Mouse (Mus musculus): Measurements from ENCODE around the gene Ints7. TPM values are rescaled to one million over a fixed set of nuclear protein-coding genes. Genes with fewer than 3 reads are reported as not detected.

The Ints7 gene
- 21.0 and 32.1 TPM in 2 replicates for polyA plus RNA-seq (2011; ENCODE audit: insufficient read depth, insufficient read length, low replicate concordance, missing spikeins)

- TF ChIP-seq CTCF (IDR thresholded peaks at IDR 0.05; ENCODE audit: control insufficient read depth, insufficient read depth, low read length) (peak; percentile 92), POLR2A (IDR thresholded peaks at IDR 0.05; ENCODE audit: borderline replicate concordance, control insufficient read depth, low read depth, low read length) (peak; percentile 58)
- under 1% methylated on average over 70 of the region's 70 CpGs for WGBS
- peak within 1 kb of the TSS; percentile 96 for H3K4me3 ChIP-seq (replicated peaks; ENCODE audit: control insufficient read depth, low read depth, low read length)
- H3K4me1 ChIP-seq (ENCODE audit: control insufficient read depth, insufficient read depth, low read length): no peaks in the 10 kb centered on the region; the same call in 1 of the 2 replicates
- H3K27ac ChIP-seq (ENCODE audit: control insufficient read depth, insufficient read depth, low read depth, low read length, poor library complexity): peak within 1 kb of the TSS; percentile 89
Measured at GRCm38 (mm10) chr1:191575458-191576247, at the start of gene Ints7, which contains the start of gene Dtl. Ints7 (plus strand) TSS chr1:191575636. Dtl (minus strand) TSS chr1:191575544.

GRCm38 (mm10) chr1:191527089-191527488 lies 48.3 kb upstream of the Ints7 start:
- Histone ChIP-seq H3K4me1 (ENCODE audit: control insufficient read depth, insufficient read depth, low read length) (peaks cover 6% of the 10 kb centered on the region; the same call in 1 of the 2 replicates), H3K27ac (ENCODE audit: control insufficient read depth, insufficient read depth, low read depth, low read length, poor library complexity) (no peak overlapping the region), H3K4me3 (replicated peaks; ENCODE audit: control insufficient read depth, low read depth, low read length) (no peak overlapping the region)
- TF ChIP-seq POLR2A (IDR thresholded peaks at IDR 0.05; ENCODE audit: borderline replicate concordance, control insufficient read depth, low read depth, low read length) (no peak), CTCF (IDR thresholded peaks at IDR 0.05; ENCODE audit: control insufficient read depth, insufficient read depth, low read length) (no peak)
- WGBS: 51% methylated on average over 3 of the region's 3 CpGs

- TF ChIP-seq CTCF (IDR thresholded peaks at IDR 0.05; ENCODE audit: control insufficient read depth, insufficient read depth, low read length) (no peak), POLR2A (IDR thresholded peaks at IDR 0.05; ENCODE audit: borderline replicate concordance, control insufficient read depth, low read depth, low read length) (no peak)
- H3K4me3 ChIP-seq (replicated peaks; ENCODE audit: control insufficient read depth, low read depth, low read length): no peak overlapping the region
- peaks cover 6% of the 10 kb centered on the region; the same call in 1 of the 2 replicates for H3K4me1 ChIP-seq (ENCODE audit: control insufficient read depth, insufficient read depth, low read length)
- 57% methylated on average over 4 of the region's 4 CpGs for WGBS
- H3K27ac ChIP-seq (ENCODE audit: control insufficient read depth, insufficient read depth, low read depth, low read length, poor library complexity): no peak overlapping the region
Measured at GRCm38 (mm10) chr1:191527921-191528612, 47.4 kb upstream of the Ints7 start.

GRCm38 (mm10) chr1:191529406-191529805 lies 46.0 kb upstream of the Ints7 start:
- H3K4me3 ChIP-seq (replicated peaks; ENCODE audit: control insufficient read depth, low read depth, low read length): no peak overlapping the region
- H3K4me1 ChIP-seq (ENCODE audit: control insufficient read depth, insufficient read depth, low read length): peaks cover 6% of the 10 kb centered on the region; the same call in 1 of the 2 replicates
- TF ChIP-seq CTCF (IDR thresholded peaks at IDR 0.05; ENCODE audit: control insufficient read depth, insufficient read depth, low read length) (no peak), POLR2A (IDR thresholded peaks at IDR 0.05; ENCODE audit: borderline replicate concordance, control insufficient read depth, low read depth, low read length) (no peak)
- WGBS: 67% methylated on average over 2 of the region's 2 CpGs
- H3K27ac ChIP-seq (ENCODE audit: control insufficient read depth, insufficient read depth, low read depth, low read length, poor library complexity): no peak overlapping the region

- peak overlapping the region; percentile 20; the same call in 1 of the 2 replicates for H3K27ac ChIP-seq (ENCODE audit: control insufficient read depth, insufficient read depth, low read depth, low read length, poor library complexity)
- H3K4me1 ChIP-seq (ENCODE audit: control insufficient read depth, insufficient read depth, low read length): peaks cover 6% of the 10 kb centered on the region; the same call in 1 of the 2 replicates
- WGBS: 12% methylated on average over 1 of the region's 1 CpGs
- no peak overlapping the region for H3K4me3 ChIP-seq (replicated peaks; ENCODE audit: control insufficient read depth, low read depth, low read length)
- TF ChIP-seq CTCF (IDR thresholded peaks at IDR 0.05; ENCODE audit: control insufficient read depth, insufficient read depth, low read length) (no peak), POLR2A (IDR thresholded peaks at IDR 0.05; ENCODE audit: borderline replicate concordance, control insufficient read depth, low read depth, low read length) (no peak)
Measured at GRCm38 (mm10) chr1:191531023-191531422, 44.4 kb upstream of the Ints7 start.

DNA sequence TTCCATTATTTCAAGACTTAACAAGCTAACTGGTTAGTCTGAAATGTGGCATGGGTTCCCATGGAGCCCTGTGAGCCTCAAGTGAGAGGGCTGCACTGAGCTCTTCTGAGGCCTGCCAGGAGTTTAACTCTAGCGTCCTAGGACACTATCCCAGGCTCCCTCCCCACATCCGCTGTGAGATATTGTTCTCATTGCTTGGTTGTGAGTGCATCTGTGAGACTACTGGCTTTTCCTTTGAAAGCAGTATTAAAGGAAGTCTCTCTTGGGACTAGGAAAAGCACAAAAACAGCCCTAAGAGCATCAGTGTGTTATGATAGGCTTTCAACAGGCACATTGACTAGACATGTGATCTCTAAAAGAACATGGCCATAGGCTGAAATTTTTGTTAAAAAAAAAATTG lies 40.5 kb upstream of the Ints7 start:
- Histone ChIP-seq H3K4me3 (replicated peaks; ENCODE audit: control insufficient read depth, low read depth, low read length) (no peak overlapping the region), H3K4me1 (ENCODE audit: control insufficient read depth, insufficient read depth, low read length) (peaks cover 5% of the 10 kb centered on the region; the same call in 1 of the 2 replicates), H3K27ac (ENCODE audit: control insufficient read depth, insufficient read depth, low read depth, low read length, poor library complexity) (no peak overlapping the region)
- no peak for TF ChIP-seq CTCF (IDR thresholded peaks at IDR 0.05; ENCODE audit: control insufficient read depth, insufficient read depth, low read length)
- 86% methylated on average over 2 of the region's 2 CpGs for WGBS

DNA sequence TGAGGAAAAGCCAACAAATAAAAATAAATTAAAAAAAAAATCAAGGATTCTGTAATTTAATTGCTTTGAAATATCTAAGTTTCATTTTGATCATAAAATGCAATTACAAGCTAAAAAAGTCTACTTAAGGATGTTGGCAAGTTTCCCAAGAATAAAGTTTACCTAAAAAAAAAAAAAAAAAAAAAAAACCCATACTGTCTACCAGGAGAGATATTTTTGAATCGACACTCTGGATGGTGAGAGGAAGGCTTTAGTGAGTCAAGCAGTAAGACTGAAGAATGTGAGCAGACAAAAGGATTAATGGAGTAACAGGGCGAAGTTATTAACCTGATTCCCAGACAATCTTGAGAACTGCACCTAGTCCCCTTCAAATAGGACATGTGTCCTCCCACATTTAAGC lies 35.1 kb upstream of the Ints7 start:
- WGBS: 66% methylated on average over 2 of the region's 2 CpGs
- H3K27ac ChIP-seq (ENCODE audit: control insufficient read depth, insufficient read depth, low read depth, low read length, poor library complexity): no peak overlapping the region
- TF ChIP-seq POLR2A (IDR thresholded peaks at IDR 0.05; ENCODE audit: borderline replicate concordance, control insufficient read depth, low read depth, low read length) (no peak), CTCF (IDR thresholded peaks at IDR 0.05; ENCODE audit: control insufficient read depth, insufficient read depth, low read length) (no peak)

GRCm38 (mm10) chr1:191541014-191541413 lies 34.4 kb upstream of the Ints7 start:
- Histone ChIP-seq H3K27ac (ENCODE audit: control insufficient read depth, insufficient read depth, low read depth, low read length, poor library complexity) (no peak overlapping the region), H3K4me1 (ENCODE audit: control insufficient read depth, insufficient read depth, low read length) (no peaks in the 10 kb centered on the region), H3K4me3 (replicated peaks; ENCODE audit: control insufficient read depth, low read depth, low read length) (no peak overlapping the region)
- WGBS: 91% methylated on average over 9 of the region's 9 CpGs
- TF ChIP-seq POLR2A (IDR thresholded peaks at IDR 0.05; ENCODE audit: borderline replicate concordance, control insufficient read depth, low read depth, low read length) (no peak), CTCF (IDR thresholded peaks at IDR 0.05; ENCODE audit: control insufficient read depth, insufficient read depth, low read length) (no peak)

More for the DNA sequence above, 35.1 kb upstream of the Ints7 start:
- Histone ChIP-seq H3K4me3 (replicated peaks; ENCODE audit: control insufficient read depth, low read depth, low read length) (no peak overlapping the region), H3K4me1 (ENCODE audit: control insufficient read depth, insufficient read depth, low read length) (no peaks in the 10 kb centered on the region)

Measured in bone marrow, adult 2 months (tissue).